Mouse (Mus musculus) kidney, postnatal 0 days (tissue): Measurements from ENCODE around the gene Apoh. TPM values are rescaled to one million over a fixed set of nuclear protein-coding genes. Genes with fewer than 3 reads are reported as not detected.

ENCODE experiments used
- ATAC-seq: fragments of 200-750 bp; cut with Nextera tagmentation; replicated peaks from 2 replicates; pipeline ENCODE4 v1.8.0; 2017; ENCODE audit warnings: low read depth, moderate number of reproducible peaks, moderate TSS enrichment, moderate library complexity; ENCODE audit not compliant: low FRiP score
- DNase-seq: peaks from one replicate; pipeline ENCODE4 v3.0.0-alpha.2; 2016; ENCODE audit warnings: low spot score
- H3K27ac ChIP-seq: fragments of 300-500 bp; sonication (generic); 2 replicates; pipeline ENCODE4 v1.5.1; 2014; ENCODE audit warnings: mild to moderate bottlenecking
- H3K27me3 ChIP-seq: fragments of 300-500 bp; sonication (generic); 2 replicates; pipeline ENCODE4 v1.6.1; 2014; ENCODE audit warnings: low read length, mixed read lengths; ENCODE audit not compliant: insufficient read depth
- H3K36me3 ChIP-seq: fragments of 300-500 bp; sonication (generic); 2 replicates; pipeline ENCODE4 v1.6.1; 2014; ENCODE audit warnings: low read length, mixed read lengths; ENCODE audit not compliant: insufficient read depth
- H3K4me1 ChIP-seq: fragments of 300-500 bp; sonication (generic); replicated peaks from 2 replicates; pipeline ENCODE4 v1.6.1; 2014; ENCODE audit warnings: antibody characterized with exemption, low read length, mixed read lengths; ENCODE audit not compliant: insufficient read depth
- H3K4me2 ChIP-seq: fragments of 300-500 bp; sonication (generic); 2 replicates; pipeline ENCODE4 v1.6.1; 2014; ENCODE audit warnings: mild to moderate bottlenecking, low read length, moderate library complexity, mixed read lengths
- H3K4me3 ChIP-seq: fragments of 300-500 bp; sonication (generic); replicated peaks from 2 replicates; pipeline ENCODE4 v1.5.1; 2014; ENCODE audit warnings: low read depth, low read length
- H3K9ac ChIP-seq: fragments of 300-500 bp; sonication (generic); 2 replicates; pipeline ENCODE4 v1.6.1; 2014; ENCODE audit warnings: low read depth, low read length
- H3K9me3 ChIP-seq: fragments of 300-500 bp; sonication (generic); replicated peaks from 2 replicates; pipeline ENCODE4 v1.6.1; 2016; ENCODE audit warnings: low read length, inconsistent platforms, mixed read lengths
- CTCF ChIP-seq: IDR thresholded peaks from 2 replicates; pipeline ENCODE4 v1.5.1; 2016; ENCODE audit warnings: antibody characterized with exemption, low read depth, mild to moderate bottlenecking, moderate library complexity
- WGBS: fragments of 180-500 bp; shearing (Covaris S2); extraction: QIAGEN DNeasy Blood & Tissue Kit; methylation state at CpG from one replicate; pipeline ENCODE4 v1.1.7; 2014; 5-methylcytosine and 5-hydroxymethylcytosine counted together
- polyA plus RNA-seq: library from polyadenylated mRNA; unstranded; fragments of >200 nt; fragmentation: Nextera tagmentation; extraction: Ambion mirVana; gene quantifications from 2 replicates; pipeline ENCODE4 v1.2.1, GENCODE M21; 2015

Apoh gene
- polyA plus RNA-seq, 1 experiment from 2014 or later: 0.46 TPM

- Histone ChIP-seq H3K4me1 (0 out of 2 replicates have a peak, but pooled peaks cover 9% of the 10 kb centered on the region), H3K27ac (no peak overlapping the region), H3K36me3 (no peaks in the 10 kb centered on the region), H3K4me2 (no peak overlapping the region), H3K9ac (no peak overlapping the region), H3K9me3 (no peaks in the 10 kb centered on the region), H3K27me3 (no peaks in the 10 kb centered on the region), H3K4me3 (no peak overlapping the region)
- no peak for TF ChIP-seq CTCF
- WGBS: 94% methylated on average over 4 of the region's 4 CpGs
- ATAC-seq (no peak), DNase-seq (no peak)
These were observed 7.6 kb upstream of the Apoh start for GRCm38 (mm10) chr11:108335536-108335935.

GRCm38 (mm10) chr11:108336445-108336844 lies 6.7 kb upstream of the Apoh start:
- DNase-seq (peak; percentile 79), ATAC-seq (no peak)
- WGBS: 28% methylated on average over 5 of the region's 5 CpGs
- Histone ChIP-seq H3K4me1 (0 out of 2 replicates have a peak, but pooled peaks cover 11% of the 10 kb centered on the region), H3K9me3 (no peaks in the 10 kb centered on the region), H3K36me3 (no peaks in the 10 kb centered on the region), H3K27me3 (no peaks in the 10 kb centered on the region), H3K27ac (no peak overlapping the region), H3K4me3 (no peak overlapping the region), H3K4me2 (no peak overlapping the region), H3K9ac (no peak overlapping the region)
- TF ChIP-seq CTCF: no peak

- ATAC-seq: no peak
- H3K4me2 ChIP-seq: no peak overlapping the region
- no peaks in the 10 kb centered on the region for H3K9me3 ChIP-seq
- H3K27ac ChIP-seq: no peak overlapping the region
- H3K4me1 ChIP-seq: peaks cover 10% of the 10 kb centered on the region; the same call in 1 of the 2 replicates
- no peak for TF ChIP-seq CTCF
- WGBS: 83% methylated on average over 4 of the region's 4 CpGs
- H3K9ac ChIP-seq: no peak overlapping the region
- no peaks in the 10 kb centered on the region for H3K27me3 ChIP-seq
- no peak for DNase-seq
- H3K36me3 ChIP-seq: no peaks in the 10 kb centered on the region
- H3K4me3 ChIP-seq: no peak overlapping the region
These were observed 2.9 kb upstream of the Apoh start for GRCm38 (mm10) chr11:108340293-108340692.

- Histone ChIP-seq H3K9ac (no peak overlapping the region), H3K27ac (no peak overlapping the region), H3K27me3 (no peaks in the 10 kb centered on the region), H3K4me2 (peak overlapping the region; percentile 99), H3K9me3 (no peaks in the 10 kb centered on the region), H3K4me1 (peaks cover 9% of the 10 kb centered on the region; the same call in 1 of the 2 replicates), H3K4me3 (0 out of 2 replicates have a peak overlapping the region, but pooled peaks have one; percentile 82), H3K36me3 (no peaks in the 10 kb centered on the region)
- DNase-seq (no peak), ATAC-seq (no peak)
- TF ChIP-seq CTCF: no peak
- 53% methylated on average over 8 of the region's 8 CpGs for WGBS
These were observed 1.4 kb upstream of the Apoh start for GRCm38 (mm10) chr11:108341783-108342182.

- ATAC-seq: peak; percentile 88
- H3K4me3 ChIP-seq: peak within 1 kb of the TSS; percentile 82
These were observed 772 bp downstream of the Apoh start, which contains the start of gene Prkca for GRCm38 (mm10) chr11:108343789-108344462. Prkca (minus strand) TSS chr11:108343928.

GRCm38 (mm10) chr11:108344759-108345158 lies 1.6 kb downstream of the Apoh start:
- no peak overlapping the region for H3K9ac ChIP-seq
- H3K9me3 ChIP-seq: no peaks in the 10 kb centered on the region
- 59% methylated on average over 8 of the region's 8 CpGs for WGBS
- H3K4me3 ChIP-seq: no peak overlapping the region
- no peak for TF ChIP-seq CTCF
- DNase-seq (no peak), ATAC-seq (no peak)
- H3K27ac ChIP-seq: no peak overlapping the region
- H3K36me3 ChIP-seq: no peaks in the 10 kb centered on the region
- H3K27me3 ChIP-seq: no peaks in the 10 kb centered on the region
- H3K4me2 ChIP-seq: peak overlapping the region; percentile 99
- peaks cover 6% of the 10 kb centered on the region; the same call in 1 of the 2 replicates for H3K4me1 ChIP-seq

More at GRCm38 (mm10) chr11:108343789-108344462, 772 bp downstream of the Apoh start, which contains the start of gene Prkca:
- DNase-seq: peak; percentile 94
- no peaks in the 10 kb centered on the region for H3K9me3 ChIP-seq
- H3K9ac ChIP-seq: peak within 1 kb of the TSS; percentile 73
- WGBS: under 1% methylated on average over 51 of the region's 63 CpGs
- no peak for TF ChIP-seq CTCF
- peak within 1 kb of the TSS; percentile 67 for H3K27ac ChIP-seq
- no peaks in the 10 kb centered on the region for H3K27me3 ChIP-seq
- H3K36me3 ChIP-seq: no peaks in the 10 kb centered on the region
- H3K4me1 ChIP-seq: peaks cover 6% of the 10 kb centered on the region; the same call in 1 of the 2 replicates
- H3K4me2 ChIP-seq: peak within 1 kb of the TSS; percentile 99
